Mouse (Mus musculus) adrenal gland, adult 2 months (tissue): ENCODE measurements around the gene Gm10722. TPM values are rescaled to one million over a fixed set of nuclear protein-coding genes. Genes with fewer than 3 reads are reported as not detected.
A peak's percentile ranks its signal among the peaks of the same experiment; 100 is the strongest.
"Not testable (repeated sequence)": the region's sequence is repeated elsewhere in the genome, so short reads cannot be mapped to it uniquely, and the experiment has no call there.

ENCODE experiments used
- DNase-seq: peaks from one replicate; pipeline ENCODE4 v3.0.0; 2021
- microRNA-seq, 2 experiments: library from miRNA; unstranded; fragments of <30 nt; microRNA quantifications; one replicate each; pipeline ENCODE4 v1.2.0; 2021
- polyA plus RNA-seq: library from polyadenylated mRNA; depleted of rRNA; stranded (reverse); fragments of >200 nt; gene quantifications from 2 replicates; pipeline ENCODE4 v1.2.3, GENCODE M21; 2012; rRNA removed
- total RNA-seq, 2 experiments: library from RNA; stranded (reverse); gene quantifications; 2 replicates each; pipeline ENCODE4 v1.2.3; 2021

The Gm10722 gene
- total and polyA plus RNA-seq, 3 experiments: not detected

- DNase-seq: peak; percentile 51
These were observed 24.9 kb downstream of the Gm10722 start for GRCm38 (mm10) chr9:3025653-3026052.

DNA sequence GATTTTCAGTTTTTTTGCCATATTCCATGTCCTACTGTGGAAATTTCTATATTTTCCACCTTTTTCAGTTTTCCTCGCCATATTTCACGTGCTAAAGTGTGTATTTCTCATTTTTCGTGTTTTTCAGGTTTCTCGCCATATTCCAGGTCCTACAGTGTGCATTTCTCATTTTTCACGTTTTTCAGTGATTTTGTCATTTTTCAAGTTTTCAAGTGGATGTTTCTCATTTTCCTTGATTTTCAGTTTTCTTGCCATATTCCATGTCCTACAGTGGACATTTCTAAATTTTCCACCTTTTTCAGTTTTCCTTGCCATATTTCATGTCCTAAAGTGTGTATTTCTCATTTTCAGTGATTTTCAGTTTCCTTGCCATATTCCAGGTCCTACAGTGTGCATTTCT is 25.4 kb downstream of the Gm10722 start:
- not testable (repeated sequence) for DNase-seq

GRCm38 (mm10) chr9:3026741-3027140 is 26.0 kb downstream of the Gm10722 start:
- DNase-seq: not testable (repeated sequence)

- DNase-seq: not testable (repeated sequence)
These were observed 26.5 kb downstream of the Gm10722 start for GRCm38 (mm10) chr9:3027200-3027599.

DNA sequence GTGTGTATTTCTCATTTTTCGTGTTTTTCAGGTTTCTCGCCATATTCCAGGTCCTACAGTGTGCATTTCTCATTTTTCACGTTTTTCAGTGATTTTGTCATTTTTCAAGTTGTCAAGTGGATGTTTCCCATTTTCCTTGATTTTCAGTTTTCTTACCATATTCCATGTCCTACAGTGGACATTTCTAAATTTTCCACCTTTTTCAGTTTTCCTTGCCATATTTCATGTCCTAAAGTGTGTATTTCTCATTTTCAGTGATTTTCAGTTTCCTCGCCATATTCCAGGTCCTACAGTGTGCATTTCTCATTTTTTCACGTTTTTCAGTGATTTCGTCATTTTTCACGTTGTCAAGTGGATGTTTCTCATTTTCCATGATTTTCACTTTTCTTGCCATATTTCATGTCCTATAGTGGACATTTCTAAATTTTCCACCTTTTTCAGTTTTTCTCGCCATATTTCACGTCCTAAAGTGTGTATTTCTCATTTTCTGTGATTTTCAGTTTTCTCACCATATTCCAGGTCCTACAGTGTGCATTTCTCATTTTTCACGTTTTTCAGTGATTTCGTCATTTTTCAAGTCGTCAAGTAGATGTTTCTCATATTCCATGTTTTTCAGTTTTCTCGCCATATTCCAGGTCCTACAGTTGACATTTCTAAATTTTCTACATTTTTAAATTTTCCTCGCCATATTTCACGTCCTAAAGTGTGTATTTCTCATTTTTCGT is 28.7 kb downstream of the Gm10722 start:
- peak; percentile 4 for DNase-seq

DNA sequence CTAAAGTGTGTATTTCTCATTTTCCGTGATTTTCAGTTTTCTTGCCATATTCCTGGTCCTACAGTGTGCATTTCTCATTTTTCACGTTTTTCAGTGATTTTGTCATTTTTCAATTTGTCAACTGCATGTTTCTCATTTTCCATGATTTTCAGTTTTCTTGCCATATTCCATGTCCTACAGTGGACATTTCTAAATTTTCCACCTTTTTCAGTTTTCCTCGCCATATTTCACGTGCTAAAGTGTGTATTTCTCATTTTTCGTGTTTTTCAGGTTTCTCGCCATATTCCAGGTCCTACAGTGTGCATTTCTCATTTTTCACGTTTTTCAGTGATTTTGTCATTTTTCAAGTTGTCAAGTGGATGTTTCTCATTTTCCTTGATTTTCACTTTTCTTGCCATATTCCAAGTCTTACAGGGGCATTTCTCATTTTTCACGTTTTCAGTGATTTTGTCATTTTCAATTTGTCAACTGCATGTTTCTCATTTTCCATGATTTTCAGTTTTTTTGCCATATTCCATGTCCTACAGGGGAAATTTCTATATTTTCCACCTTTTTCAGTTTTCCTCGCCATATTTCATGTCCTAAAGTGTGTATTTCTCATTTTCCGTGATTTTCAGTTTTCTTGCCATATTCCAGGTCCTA is 30.1 kb downstream of the Gm10722 start:
- not testable (repeated sequence) for DNase-seq

- not testable (repeated sequence) for DNase-seq
These were observed 33.6 kb downstream of the Gm10722 start, which contains the start of gene Gm17535 for GRCm38 (mm10) chr9:3034299-3034698. TSS of gene Gm17535 (plus strand) at chr9:3034599.

DNA sequence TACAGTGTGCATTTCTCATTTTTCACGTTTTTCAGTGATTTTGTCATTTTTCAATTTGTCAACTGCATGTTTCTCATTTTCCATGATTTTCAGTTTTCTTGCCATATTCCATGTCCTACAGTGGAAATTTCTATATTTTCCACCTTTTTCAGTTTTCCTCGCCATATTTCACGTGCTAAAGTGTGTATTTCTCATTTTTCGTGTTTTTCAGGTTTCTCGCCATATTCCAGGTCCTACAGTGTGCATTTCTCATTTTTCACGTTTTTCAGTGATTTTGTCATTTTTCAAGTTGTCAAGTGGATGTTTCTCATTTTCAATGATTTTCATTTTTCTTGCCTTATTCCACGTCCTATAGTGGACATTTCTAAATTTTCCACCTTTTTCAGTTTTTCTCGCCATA is 35.9 kb downstream of the Gm10722 start, which contains the start of gene Gm10715:
Gm10715 (plus strand) TSS at position 301 of the 400 bp plus-strand sequence.
- not testable (repeated sequence) for DNase-seq

- not testable (repeated sequence) for DNase-seq
These were observed 37.4 kb downstream of the Gm10722 start for GRCm38 (mm10) chr9:3038161-3038560.

Small RNA genes lying within 50 kb of the gene (microRNA-seq; reads per million reads assigned to microRNA genes)
- gene Mir101c: 0 reads per million in 2 experiments

Other genes starting within 250 kb of the Gm10722 start
- gene Gm11168, start 2.4 kb downstream of the Gm10722 start, total RNA-seq: under 1 TPM in 1 of 2 experiments, not detected in 1; 0.78 TPM
- gene Gm11168, start 2.4 kb downstream of the Gm10722 start, polyA plus RNA-seq: not detected in 2 replicates
- 1 to 10 TPM in 1 of 2 experiments, under 1 TPM in 1; 0.86 to 1.2 TPM for gene Gm10721, start 12.2 kb downstream of the Gm10722 start, total RNA-seq
- gene Gm10721, start 12.2 kb downstream of the Gm10722 start, polyA plus RNA-seq: not detected in 2 replicates
- not detected for gene Gm10720, start 14.7 kb downstream of the Gm10722 start, total RNA-seq
- gene Gm10720, start 14.7 kb downstream of the Gm10722 start, polyA plus RNA-seq: not detected in 2 replicates
- 1 to 10 TPM in 1 of 2 experiments, under 1 TPM in 1; 0.90 to 3.5 TPM for gene Gm10719, start 16.5 kb downstream of the Gm10722 start, total RNA-seq
- not detected in 2 replicates for gene Gm10719, start 16.5 kb downstream of the Gm10722 start, polyA plus RNA-seq
- gene Gm10718, start 22.6 kb downstream of the Gm10722 start, total RNA-seq: 1 to 10 TPM; 1.7 to 1.9 TPM
- not detected in 2 replicates for gene Gm10718, start 22.6 kb downstream of the Gm10722 start, polyA plus RNA-seq
- gene Gm10717, start 24.5 kb downstream of the Gm10722 start, total RNA-seq: under 1 TPM in 1 of 2 experiments, not detected in 1; 0.49 TPM
- gene Gm10717, start 24.5 kb downstream of the Gm10722 start, polyA plus RNA-seq: not detected in 2 replicates
- not detected for gene Gm17535, start 33.7 kb downstream of the Gm10722 start, total RNA-seq
- gene Gm17535, start 33.7 kb downstream of the Gm10722 start, polyA plus RNA-seq: not detected in 2 replicates
- gene Gm10715, start 36.0 kb downstream of the Gm10722 start, total RNA-seq: not detected
- gene Gm10715, start 36.0 kb downstream of the Gm10722 start, polyA plus RNA-seq: not detected in 2 replicates